Mouse (Mus musculus) midbrain, embryonic 16.5 days (tissue): ENCODE results near the gene Nxph4. TPM values are rescaled to one million over a fixed set of nuclear protein-coding genes. Genes with fewer than 3 reads are reported as not detected.

ENCODE experiments used
- ATAC-seq: fragments of 200-750 bp; cut with Nextera tagmentation; 2 replicates; pipeline ENCODE4 v1.8.0; 2017; ENCODE audit warnings: moderate TSS enrichment
- H3K27ac ChIP-seq: fragments of 300-500 bp; sonication (generic); 2 replicates; pipeline ENCODE4 v1.5.1; 2014; ENCODE audit warnings: mild to moderate bottlenecking, low read length, mixed read lengths
- H3K27me3 ChIP-seq: fragments of 300-500 bp; sonication (generic); 2 replicates; pipeline ENCODE4 v1.6.1; 2014; ENCODE audit warnings: low read depth, low read length, mixed read lengths; ENCODE audit not compliant: control insufficient read depth, insufficient read depth
- H3K36me3 ChIP-seq: fragments of 300-500 bp; sonication (generic); 2 replicates; pipeline ENCODE4 v1.6.1; 2014; ENCODE audit warnings: mild to moderate bottlenecking, low read length, moderate library complexity, mixed read lengths; ENCODE audit not compliant: control insufficient read depth, insufficient read depth
- H3K4me1 ChIP-seq: fragments of 300-500 bp; sonication (generic); 2 replicates; pipeline ENCODE4 v1.6.1; 2014; ENCODE audit warnings: mild to moderate bottlenecking, low read length, mixed read lengths; ENCODE audit not compliant: control insufficient read depth, insufficient read depth
- H3K4me2 ChIP-seq: fragments of 300-500 bp; sonication (generic); 2 replicates; pipeline ENCODE4 v1.6.1; 2014; ENCODE audit warnings: mild to moderate bottlenecking, low read length, mixed read lengths
- H3K4me3 ChIP-seq: fragments of 300-500 bp; sonication (generic); 2 replicates; pipeline ENCODE4 v1.5.1; 2014; ENCODE audit warnings: low read depth, mild to moderate bottlenecking, low read length, moderate library complexity, mixed read lengths
- H3K9ac ChIP-seq: fragments of 300-500 bp; sonication (generic); 2 replicates; pipeline ENCODE4 v1.6.1; 2014; ENCODE audit warnings: low read depth, low read length, mixed read lengths
- H3K9me3 ChIP-seq: fragments of 300-500 bp; sonication (generic); replicated peaks from 2 replicates; pipeline ENCODE4 v1.6.1; 2014; ENCODE audit warnings: mild to moderate bottlenecking, low read length, mixed read lengths; ENCODE audit not compliant: control insufficient read depth, poor library complexity, severe bottlenecking
- WGBS: fragments of 180-500 bp; shearing (Covaris S2); extraction: QIAGEN DNeasy Blood & Tissue Kit; methylation state at CpG from one replicate; pipeline ENCODE4 v1.1.7; 2014; 5-methylcytosine and 5-hydroxymethylcytosine counted together
- polyA plus RNA-seq: library from polyadenylated mRNA; unstranded; fragments of >200 nt; fragmentation: Nextera tagmentation; extraction: Ambion mirVana; gene quantifications from 2 replicates; pipeline ENCODE4 v1.2.1, GENCODE M21; 2015

The Nxph4 gene
- polyA plus RNA-seq, 1 experiment from 2014 or later: 62.1 TPM

DNA sequence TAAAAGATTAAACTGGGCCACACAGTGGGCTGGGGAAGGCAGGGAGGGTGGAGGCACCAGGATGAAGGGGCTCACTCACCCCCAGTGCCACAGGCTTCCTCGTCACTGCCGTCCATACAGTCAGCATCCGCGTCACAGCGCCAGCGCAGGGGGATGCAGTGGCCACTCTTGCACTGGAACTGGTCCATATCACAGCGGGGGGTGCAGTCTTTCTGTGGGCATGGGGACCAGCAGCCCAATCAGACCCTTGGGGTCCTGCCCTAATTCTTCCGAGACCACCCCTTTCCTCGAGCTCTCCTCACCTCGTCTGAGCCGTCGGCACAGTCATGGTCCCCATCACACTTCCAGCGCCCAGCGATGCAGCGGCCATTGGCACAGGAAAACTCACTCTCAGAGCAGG is 13.9 kb upstream of the Nxph4 start:
- no peaks in the 10 kb centered on the region for H3K9me3 ChIP-seq

DNA sequence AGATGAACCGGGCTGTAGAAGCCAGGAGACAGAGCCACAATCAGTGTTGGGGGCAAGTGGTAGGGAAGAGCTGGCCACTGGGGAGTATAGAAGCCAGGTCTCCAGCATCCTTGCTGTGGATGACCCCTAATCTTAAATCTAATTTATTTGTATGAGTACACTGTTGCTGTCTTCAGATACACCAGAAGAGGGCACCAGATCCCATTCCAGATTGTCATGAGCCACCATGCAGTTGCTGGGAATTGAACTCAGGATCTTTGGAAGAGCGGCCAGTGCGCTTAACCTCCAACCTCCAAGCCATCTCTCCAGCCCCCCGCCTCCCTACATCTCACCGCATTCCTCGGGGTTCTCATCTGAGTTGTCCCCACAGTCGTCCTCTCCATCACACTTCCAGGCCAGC is 12.1 kb upstream of the Nxph4 start:
- Histone ChIP-seq H3K9me3 (no peaks in the 10 kb centered on the region), H3K9ac (no peak overlapping the region), H3K4me3 (no peak overlapping the region), H3K4me2 (no peak overlapping the region), H3K27ac (no peak overlapping the region), H3K36me3 (peaks cover 73% of the 10 kb centered on the region), H3K27me3 (no peaks in the 10 kb centered on the region), H3K4me1 (no peaks in the 10 kb centered on the region)
- ATAC-seq: no peak
- 93% methylated on average over 7 of the region's 7 CpGs for WGBS

More for the DNA sequence above, 13.9 kb upstream of the Nxph4 start:
- Histone ChIP-seq H3K27ac (no peak overlapping the region), H3K36me3 (peaks cover 78% of the 10 kb centered on the region), H3K4me2 (no peak overlapping the region), H3K27me3 (no peaks in the 10 kb centered on the region), H3K9ac (no peak overlapping the region), H3K4me1 (no peaks in the 10 kb centered on the region), H3K4me3 (no peak overlapping the region)
- ATAC-seq: no peak
- 96% methylated on average over 15 of the region's 15 CpGs for WGBS

DNA sequence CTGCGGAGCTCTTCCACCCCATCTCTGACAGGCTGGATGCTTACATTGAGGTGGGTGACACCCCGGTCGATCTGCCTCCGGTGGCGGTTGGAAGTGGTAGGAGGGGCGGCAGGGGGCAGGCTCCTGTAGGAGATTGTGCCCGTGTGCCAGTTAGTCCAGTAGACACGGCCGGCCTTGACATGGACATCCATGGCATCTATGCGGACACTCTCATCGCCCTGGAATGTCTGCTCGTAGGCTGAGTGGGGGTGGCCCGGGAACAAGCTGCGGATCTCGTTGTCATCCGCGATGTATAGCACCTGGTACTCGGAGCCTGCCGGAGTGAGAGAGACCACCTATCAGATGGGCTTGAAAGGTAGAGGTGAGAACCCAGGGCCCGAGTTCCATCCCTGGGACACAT is 10.0 kb upstream of the Nxph4 start:
- ATAC-seq: no peak
- no peak overlapping the region for H3K4me2 ChIP-seq
- WGBS: 94% methylated on average over 20 of the region's 20 CpGs

DNA sequence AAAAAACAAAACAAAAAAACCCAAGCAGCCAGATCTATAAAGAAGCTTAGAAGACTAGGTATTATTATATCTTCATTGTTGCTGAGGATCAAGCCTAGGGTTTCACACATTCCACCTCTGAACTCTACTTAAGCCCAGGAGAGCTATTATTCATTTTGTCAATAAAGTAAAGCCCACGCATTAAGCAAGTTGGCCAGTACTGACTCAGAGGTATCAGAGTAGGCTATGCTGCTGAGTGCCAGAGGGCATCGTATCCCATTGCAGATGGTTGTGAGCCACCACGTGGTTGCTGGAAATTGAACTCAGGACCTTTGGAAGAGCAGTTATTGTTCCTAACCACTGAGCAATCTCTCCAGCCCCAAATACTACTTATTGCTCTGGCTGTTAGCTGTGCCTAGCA is 9.6 kb upstream of the Nxph4 start:
- WGBS: 82% methylated on average over 3 of the region's 3 CpGs
- peaks cover 76% of the 10 kb centered on the region for H3K36me3 ChIP-seq
- H3K4me2 ChIP-seq: no peak overlapping the region
- no peak overlapping the region for H3K9ac ChIP-seq
- no peak overlapping the region for H3K27ac ChIP-seq
- H3K4me1 ChIP-seq: no peaks in the 10 kb centered on the region
- no peak for ATAC-seq
- no peaks in the 10 kb centered on the region for H3K27me3 ChIP-seq
- H3K4me3 ChIP-seq: no peak overlapping the region
- H3K9me3 ChIP-seq: no peaks in the 10 kb centered on the region

More for the DNA sequence above, 10.0 kb upstream of the Nxph4 start:
- no peak overlapping the region for H3K27ac ChIP-seq
- H3K9me3 ChIP-seq: no peaks in the 10 kb centered on the region
- no peaks in the 10 kb centered on the region for H3K27me3 ChIP-seq
- peaks cover 76% of the 10 kb centered on the region for H3K36me3 ChIP-seq
- H3K4me1 ChIP-seq: no peaks in the 10 kb centered on the region
- no peak overlapping the region for H3K4me3 ChIP-seq
- no peak overlapping the region for H3K9ac ChIP-seq

DNA sequence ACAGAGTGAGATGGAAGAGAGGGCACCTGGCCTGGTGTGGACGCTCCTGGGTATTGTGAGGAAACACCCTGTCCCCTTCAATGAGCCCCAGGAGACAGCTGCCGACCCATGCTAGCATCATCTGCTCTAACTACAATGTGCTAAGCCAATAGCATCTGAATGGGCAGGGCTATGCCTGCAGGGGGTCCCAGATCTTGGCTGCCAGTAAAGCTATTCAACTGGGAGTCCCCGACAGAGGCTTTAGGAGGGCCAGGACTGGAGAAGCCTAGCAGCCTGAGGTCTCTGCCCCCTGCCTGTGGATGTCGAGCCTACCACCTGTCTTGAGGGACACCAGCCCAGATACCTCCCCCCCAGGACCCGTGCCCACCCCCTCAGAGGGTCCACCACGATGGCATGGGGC is 8.4 kb upstream of the Nxph4 start:
- no peak overlapping the region for H3K4me3 ChIP-seq
- no peaks in the 10 kb centered on the region for H3K9me3 ChIP-seq
- H3K4me2 ChIP-seq: no peak overlapping the region
- no peak for ATAC-seq
- H3K27me3 ChIP-seq: no peaks in the 10 kb centered on the region
- H3K4me1 ChIP-seq: peaks cover 1% of the 10 kb centered on the region
- peak overlapping the region; percentile 28; the same call in 1 of the 2 replicates for H3K27ac ChIP-seq
- WGBS: 32% methylated on average over 6 of the region's 6 CpGs
- no peak overlapping the region for H3K9ac ChIP-seq
- peaks cover 69% of the 10 kb centered on the region for H3K36me3 ChIP-seq

DNA sequence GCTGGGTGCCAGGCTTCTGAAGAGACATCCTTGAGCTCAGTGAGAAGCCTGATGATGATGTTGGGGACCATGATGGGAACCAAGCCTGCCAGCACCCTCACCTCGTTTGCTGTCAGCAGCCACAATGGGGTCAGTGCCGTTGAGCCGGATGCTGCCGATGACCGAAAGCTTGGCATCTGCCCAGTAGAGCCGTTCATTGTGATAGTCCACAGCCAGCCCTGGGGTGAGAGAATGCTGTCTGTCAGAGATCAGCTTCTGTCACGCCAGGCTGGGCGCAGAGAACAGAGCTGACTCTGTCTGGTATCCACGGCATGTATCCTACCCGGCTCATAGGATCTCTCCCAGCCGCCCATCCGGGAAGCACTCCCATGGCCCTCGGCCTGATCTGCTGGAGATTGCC is 7.7 kb upstream of the Nxph4 start:
- Histone ChIP-seq H3K4me3 (no peak overlapping the region), H3K4me1 (peaks cover 5% of the 10 kb centered on the region), H3K27ac (peak overlapping the region; percentile 28; the same call in 1 of the 2 replicates), H3K9ac (no peak overlapping the region), H3K4me2 (no peak overlapping the region), H3K9me3 (no peaks in the 10 kb centered on the region), H3K36me3 (peaks cover 63% of the 10 kb centered on the region), H3K27me3 (no peaks in the 10 kb centered on the region)
- 51% methylated on average over 13 of the region's 13 CpGs for WGBS
- ATAC-seq: no peak

DNA sequence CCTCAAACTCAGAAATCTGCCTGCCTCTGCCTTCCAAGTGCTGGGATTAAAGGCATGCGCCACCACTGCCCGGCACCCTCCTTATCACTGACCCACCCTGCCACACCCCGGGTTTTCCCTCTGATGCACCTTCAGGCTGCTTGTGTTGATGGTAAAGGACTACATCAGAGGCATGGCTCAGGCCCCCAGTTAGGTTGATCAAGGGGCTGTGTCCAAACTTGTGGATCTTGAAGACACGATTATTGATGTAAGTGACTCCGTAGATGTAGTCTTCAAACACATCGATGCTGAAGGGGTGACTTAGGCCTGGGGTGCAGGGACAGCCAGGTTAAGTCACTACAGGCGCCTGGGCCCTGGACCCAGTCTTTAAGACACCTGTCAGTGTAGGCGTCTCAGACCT is 7.2 kb upstream of the Nxph4 start:
- H3K27me3 ChIP-seq: no peaks in the 10 kb centered on the region
- WGBS: 94% methylated on average over 8 of the region's 8 CpGs

DNA sequence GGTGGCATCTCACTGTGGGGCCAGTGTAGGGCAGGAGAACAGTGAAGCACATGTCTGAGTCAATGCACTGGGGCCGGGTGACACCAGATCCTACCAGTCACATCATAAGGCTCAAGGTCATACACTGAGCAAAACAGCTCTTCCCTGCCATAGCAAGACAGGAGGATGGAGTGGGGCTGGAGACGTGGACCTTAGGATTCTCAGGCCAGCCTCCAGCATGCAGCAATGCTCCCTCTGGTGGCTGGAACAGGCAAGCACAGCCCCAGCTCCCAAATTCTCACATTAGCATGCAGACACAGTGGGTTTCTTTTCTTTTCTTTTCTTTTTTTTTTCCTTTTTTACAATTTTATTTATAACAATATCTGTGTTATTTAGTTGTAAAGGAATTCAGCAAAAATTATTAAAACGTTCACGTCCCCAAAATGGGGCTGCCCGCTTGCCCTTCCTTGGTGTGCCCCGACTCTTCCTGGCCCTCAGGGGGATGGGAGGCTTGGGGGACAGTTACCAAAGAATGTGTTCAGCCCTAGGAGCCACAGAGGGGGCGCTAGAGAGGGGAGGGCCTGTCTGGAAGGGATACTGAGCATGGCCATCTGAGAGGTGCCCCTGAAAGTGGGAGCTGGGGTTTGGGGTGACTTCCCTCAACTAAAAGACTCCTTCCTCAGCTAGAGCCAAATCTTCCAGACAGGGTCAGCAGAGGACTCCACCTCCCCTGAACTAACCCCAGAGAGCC is 3.7 kb upstream of the Nxph4 start:
- Histone ChIP-seq H3K9ac (no peak overlapping the region), H3K9me3 (no peaks in the 10 kb centered on the region), H3K27ac (peak overlapping the region; percentile 59), H3K27me3 (peaks cover 10% of the 10 kb centered on the region), H3K4me3 (no peak overlapping the region), H3K36me3 (peaks cover 31% of the 10 kb centered on the region), H3K4me2 (no peak overlapping the region), H3K4me1 (peaks cover 34% of the 10 kb centered on the region)
- peak; percentile 26 for ATAC-seq
- 22% methylated on average over 7 of the region's 7 CpGs for WGBS

More for the DNA sequence above, 7.2 kb upstream of the Nxph4 start:
- Histone ChIP-seq H3K4me3 (no peak overlapping the region), H3K4me1 (peaks cover 11% of the 10 kb centered on the region), H3K4me2 (no peak overlapping the region), H3K27ac (no peak overlapping the region), H3K9ac (no peak overlapping the region), H3K9me3 (no peaks in the 10 kb centered on the region), H3K36me3 (peaks cover 58% of the 10 kb centered on the region)
- ATAC-seq: no peak

DNA sequence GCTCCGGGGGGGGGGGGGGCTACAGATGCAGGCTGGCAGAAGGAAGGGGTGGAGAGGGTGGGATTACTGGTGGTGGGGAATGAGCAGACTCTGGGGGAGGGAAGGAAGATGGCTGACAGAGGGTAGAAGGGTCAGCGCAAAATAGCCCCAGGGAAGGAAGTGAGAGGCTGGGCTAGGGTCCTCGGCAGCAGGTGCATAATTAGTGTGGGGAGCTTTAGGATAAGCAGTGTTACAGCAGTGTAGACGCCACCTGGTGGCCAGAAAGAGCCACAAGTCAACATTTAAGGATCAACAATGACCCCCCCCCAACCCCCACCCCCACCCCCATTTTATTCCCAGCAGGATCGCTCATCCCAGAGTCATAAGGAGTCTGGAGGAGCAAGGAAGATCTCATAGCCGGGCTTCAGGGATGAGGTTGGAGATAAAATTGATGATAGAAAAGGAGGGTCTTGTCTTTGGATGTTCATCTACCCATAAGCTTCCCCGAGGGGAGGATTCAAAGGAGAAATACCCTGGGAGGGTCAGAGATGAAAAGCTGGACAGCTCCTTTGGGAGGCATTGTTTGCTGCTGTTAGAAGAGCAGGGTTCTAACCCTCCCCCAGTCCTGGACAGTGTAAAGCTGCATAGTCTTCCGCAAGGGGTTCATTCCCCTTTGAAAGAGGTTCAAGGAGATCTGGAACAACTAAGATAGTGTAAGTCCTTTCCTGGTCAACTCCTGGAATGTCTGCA is 2.4 kb upstream of the Nxph4 start:
- Histone ChIP-seq H3K27me3 (peaks cover 16% of the 10 kb centered on the region), H3K9me3 (no peaks in the 10 kb centered on the region), H3K27ac (peak overlapping the region; percentile 60), H3K4me1 (peaks cover 41% of the 10 kb centered on the region), H3K4me2 (peak overlapping the region; percentile 30), H3K36me3 (peaks cover 23% of the 10 kb centered on the region), H3K9ac (peak overlapping the region; percentile 31), H3K4me3 (no peak overlapping the region)
- WGBS: 4% methylated on average over 8 of the region's 8 CpGs
- ATAC-seq: peak; percentile 34; the same call in 1 of the 2 replicates
